Mouse (Mus musculus) induced T-regulatory cell, adult 2 months (primary cell): Measurements from ENCODE around the gene Dcps.
A peak's percentile ranks its signal among the peaks of the same experiment; 100 is the strongest.

Experiments used
- DNase-seq: peaks from one replicate; pipeline ENCODE4 v3.0.0-alpha.2; 2012; ENCODE audit warnings: low read depth

Dcps gene

GRCm38 (mm10) chr9:35131637-35132397, 44.0 kb downstream of the Dcps start:
- DNase-seq: no peak

- DNase-seq: no peak
These were observed 46.9 kb downstream of the Dcps start for GRCm38 (mm10) chr9:35128995-35129418.

- DNase-seq: no peak
These were observed 47.3 kb downstream of the Dcps start for GRCm38 (mm10) chr9:35128564-35128963.

- DNase-seq: no peak
These were observed 48.3 kb downstream of the Dcps start for GRCm38 (mm10) chr9:35127561-35127960.

- DNase-seq: no peak
These were observed 48.7 kb downstream of the Dcps start for GRCm38 (mm10) chr9:35127147-35127546.

GRCm38 (mm10) chr9:35124678-35124955, 51.2 kb downstream of the Dcps start:
- DNase-seq: no peak

GRCm38 (mm10) chr9:35123804-35124677, 51.8 kb downstream of the Dcps start:
- DNase-seq: peak; percentile 77

GRCm38 (mm10) chr9:35123456-35123803, 52.4 kb downstream of the Dcps start:
- DNase-seq: no peak

- DNase-seq: peak; percentile 57
These were observed 53.2 kb downstream of the Dcps start for GRCm38 (mm10) chr9:35122551-35123266.

- DNase-seq: no peak
These were observed 56.7 kb downstream of the Dcps start, which contains the start of gene St3gal4 for GRCm38 (mm10) chr9:35119168-35119567. St3gal4 (minus strand) TSS chr9:35119268.

GRCm38 (mm10) chr9:35118563-35118962, 57.3 kb downstream of the Dcps start:
- DNase-seq: peak; percentile 20

- peak; percentile 79 for DNase-seq
These were observed 58.2 kb downstream of the Dcps start for GRCm38 (mm10) chr9:35117384-35118295.

GRCm38 (mm10) chr9:35116391-35117381, 59.2 kb downstream of the Dcps start:
- DNase-seq: peak; percentile 88

- no peak for DNase-seq
These were observed 60.1 kb downstream of the Dcps start for GRCm38 (mm10) chr9:35115804-35116203.

- peak; percentile 40 for DNase-seq
These were observed 60.6 kb downstream of the Dcps start for GRCm38 (mm10) chr9:35115299-35115698.

GRCm38 (mm10) chr9:35114234-35114633, 61.6 kb downstream of the Dcps start:
- DNase-seq: no peak

- DNase-seq: no peak
These were observed 63.8 kb downstream of the Dcps start for GRCm38 (mm10) chr9:35111941-35112595.

GRCm38 (mm10) chr9:35111446-35111845, 64.4 kb downstream of the Dcps start:
- no peak for DNase-seq

- DNase-seq: no peak
These were observed 65.3 kb downstream of the Dcps start for GRCm38 (mm10) chr9:35110567-35110966.

- DNase-seq: no peak
These were observed 65.8 kb downstream of the Dcps start for GRCm38 (mm10) chr9:35110051-35110450.
